Mouse (Mus musculus) midbrain, postnatal 0 days (tissue): Measurements from ENCODE around the gene Dido1. TPM values are rescaled to one million over a fixed set of nuclear protein-coding genes. Genes with fewer than 3 reads are reported as not detected.

Source experiments
- ATAC-seq: fragments of 200-750 bp; cut with Nextera tagmentation; 2 replicates; pipeline ENCODE4 v1.8.0; 2017; ENCODE audit warnings: moderate number of reproducible peaks, mild to moderate bottlenecking, moderate TSS enrichment, moderate library complexity; ENCODE audit not compliant: low FRiP score
- DNase-seq: peaks from one replicate; pipeline ENCODE4 v3.0.0-alpha.2; 2015; ENCODE audit warnings: low spot score
- H3K27ac ChIP-seq: fragments of 300-500 bp; sonication (generic); 2 replicates; pipeline ENCODE4 v1.5.1; 2014; ENCODE audit warnings: low read depth, mild to moderate bottlenecking, low read length, mixed read lengths
- H3K27me3 ChIP-seq: fragments of 300-500 bp; sonication (generic); 2 replicates; pipeline ENCODE4 v1.6.1; 2014; ENCODE audit warnings: low read length, control low read depth, mixed read lengths; ENCODE audit not compliant: insufficient read depth
- H3K36me3 ChIP-seq: fragments of 300-500 bp; sonication (generic); 2 replicates; pipeline ENCODE4 v1.6.1; 2014; ENCODE audit warnings: low read length, control low read depth, mixed read lengths; ENCODE audit not compliant: insufficient read depth
- H3K4me1 ChIP-seq: fragments of 300-500 bp; sonication (generic); 2 replicates; pipeline ENCODE4 v1.6.1; 2014; ENCODE audit warnings: mild to moderate bottlenecking, control low read depth, antibody characterized with exemption, low read length, mixed read lengths; ENCODE audit not compliant: insufficient read depth
- H3K4me2 ChIP-seq: fragments of 300-500 bp; sonication (generic); 2 replicates; pipeline ENCODE4 v1.6.1; 2014; ENCODE audit warnings: low read depth, mild to moderate bottlenecking, low read length, mixed read lengths; ENCODE audit not compliant: poor library complexity, severe bottlenecking
- H3K4me3 ChIP-seq: fragments of 300-500 bp; sonication (generic); 2 replicates; pipeline ENCODE4 v1.5.1; 2014; ENCODE audit warnings: low read depth, mild to moderate bottlenecking, low read length, moderate library complexity
- H3K9ac ChIP-seq: fragments of 300-500 bp; sonication (generic); replicated peaks from 2 replicates; pipeline ENCODE4 v1.6.1; 2014; ENCODE audit warnings: mild to moderate bottlenecking, low read length, moderate library complexity, mixed read lengths; ENCODE audit not compliant: poor library complexity, severe bottlenecking
- H3K9me3 ChIP-seq: fragments of 300-500 bp; sonication (generic); 2 replicates; pipeline ENCODE4 v1.6.1; 2016; ENCODE audit warnings: low read length, control low read depth
- CTCF ChIP-seq: IDR thresholded peaks from 2 replicates; pipeline ENCODE4 v1.5.1; 2016; ENCODE audit warnings: antibody characterized with exemption, mild to moderate bottlenecking
- WGBS: fragments of 180-500 bp; shearing (Covaris S2); extraction: QIAGEN DNeasy Blood & Tissue Kit; methylation state at CpG from one replicate; pipeline ENCODE4 v1.1.7; 2014; 5-methylcytosine and 5-hydroxymethylcytosine counted together
- polyA plus RNA-seq: library from polyadenylated mRNA; unstranded; fragments of >200 nt; fragmentation: Nextera tagmentation; extraction: Ambion mirVana; gene quantifications from 2 replicates; pipeline ENCODE4 v1.2.1, GENCODE M21; 2015
- total RNA-seq: library from RNA; depleted of rRNA; stranded (reverse); fragments of >200 nt; gene quantifications from 2 replicates; pipeline ENCODE4 v1.2.3, GENCODE M21; 2014

Dido1 gene
- total and polyA plus RNA-seq, 2 experiments from 2014 or later: 22.2 to 36.7 TPM

DNA sequence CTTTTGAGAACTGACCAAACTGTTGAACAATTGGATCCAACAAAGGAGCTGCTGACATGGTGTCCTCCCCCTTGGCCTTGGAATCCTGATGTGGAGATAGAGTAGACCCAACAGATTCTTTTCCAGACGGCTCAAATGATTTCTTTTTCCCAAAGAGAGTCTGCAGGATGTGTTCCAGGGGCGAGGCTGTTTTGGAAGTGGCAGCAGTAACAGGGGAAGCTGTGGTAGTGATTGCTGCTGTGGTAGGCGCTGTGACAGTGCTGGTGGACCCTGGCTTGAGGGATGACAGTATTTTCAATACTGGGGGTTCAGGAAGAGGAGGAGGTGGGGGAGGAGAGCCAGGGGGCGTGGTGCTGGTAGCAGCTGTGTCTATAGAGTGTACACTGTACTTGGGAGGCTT, 47.8 kb downstream of the Dido1 start:
- Histone ChIP-seq H3K27me3 (no peaks in the 10 kb centered on the region), H3K36me3 (peaks cover 33% of the 10 kb centered on the region), H3K9me3 (no peaks in the 10 kb centered on the region), H3K27ac (no peak overlapping the region), H3K4me2 (no peak overlapping the region), H3K9ac (no peak overlapping the region), H3K4me1 (no peaks in the 10 kb centered on the region), H3K4me3 (no peak overlapping the region)
- WGBS: 92% methylated on average over 4 of the region's 4 CpGs
- TF ChIP-seq CTCF: no peak
- DNase-seq (no peak), ATAC-seq (no peak)

DNA sequence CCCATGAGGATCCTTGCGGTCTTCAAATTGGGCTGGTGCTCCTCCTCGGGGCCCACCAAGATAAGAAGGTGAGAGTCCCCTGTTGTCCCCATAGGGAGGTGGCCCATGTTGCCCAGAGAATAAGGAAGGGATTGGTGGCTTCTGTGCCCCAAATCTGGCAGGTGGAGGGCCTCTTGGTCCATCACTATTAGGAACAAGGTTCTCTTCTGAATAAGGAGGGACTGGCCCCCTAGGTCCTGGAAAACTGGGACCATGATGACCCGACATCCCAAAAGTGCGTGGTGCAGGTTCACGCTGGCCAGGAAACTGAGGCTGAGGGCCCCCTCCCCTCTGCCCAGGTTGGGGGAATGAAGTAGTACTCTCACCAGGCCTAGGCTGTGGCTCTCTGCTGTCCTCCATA, 49.3 kb downstream of the Dido1 start:
- no peak for TF ChIP-seq CTCF
- Histone ChIP-seq H3K4me1 (no peaks in the 10 kb centered on the region), H3K4me3 (no peak overlapping the region), H3K9ac (no peak overlapping the region), H3K4me2 (no peak overlapping the region), H3K9me3 (no peaks in the 10 kb centered on the region), H3K27me3 (no peaks in the 10 kb centered on the region), H3K36me3 (peaks cover 26% of the 10 kb centered on the region), H3K27ac (no peak overlapping the region)
- WGBS: 95% methylated on average over 5 of the region's 5 CpGs
- DNase-seq (no peak), ATAC-seq (no peak)

DNA sequence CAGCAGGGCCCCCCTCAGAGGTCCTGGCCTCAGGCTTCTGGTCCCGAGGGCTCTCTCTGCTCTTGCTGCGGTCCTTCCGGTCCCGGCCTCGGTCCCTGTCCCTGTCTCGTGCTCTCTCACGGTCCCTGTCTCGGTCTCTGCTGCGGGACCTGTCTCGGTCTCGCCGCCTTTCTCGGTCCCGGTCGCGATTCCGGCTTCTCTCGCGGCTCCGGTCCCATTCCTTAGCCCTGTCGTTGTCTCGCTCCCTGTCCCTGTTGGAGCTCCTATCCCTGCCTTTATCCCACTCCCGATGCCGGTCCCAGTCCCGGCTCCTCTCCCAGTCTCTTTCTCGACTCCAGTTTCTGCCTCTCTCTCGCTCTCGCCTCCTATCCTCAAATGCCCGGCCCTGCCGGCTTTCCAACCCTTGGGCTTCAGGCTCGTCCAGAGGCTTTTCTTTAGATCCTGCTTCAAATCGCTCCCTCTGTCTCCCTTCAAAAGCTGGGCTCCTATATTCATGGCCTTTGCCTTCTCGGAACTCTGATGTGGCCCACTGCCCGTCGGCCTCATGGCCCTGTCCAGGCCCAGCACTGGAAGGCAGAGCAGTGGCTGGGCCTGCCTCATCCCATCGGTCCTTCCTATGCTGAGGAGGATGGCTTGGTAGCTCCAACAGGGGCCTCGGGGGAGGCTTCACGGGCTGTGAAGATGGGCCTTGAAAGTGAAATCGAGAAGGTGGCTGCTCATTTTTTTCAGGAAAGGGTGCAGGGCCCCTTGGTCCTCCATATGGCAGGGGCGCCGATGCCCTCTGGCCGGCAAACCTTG, 50.2 kb downstream of the Dido1 start:
- ATAC-seq (no peak), DNase-seq (no peak)
- no peak for TF ChIP-seq CTCF
- 28% methylated on average over 42 of the region's 42 CpGs for WGBS
- H3K27me3 ChIP-seq: no peaks in the 10 kb centered on the region
- H3K27ac ChIP-seq: no peak overlapping the region
- H3K4me1 ChIP-seq: no peaks in the 10 kb centered on the region
- no peak overlapping the region for H3K4me3 ChIP-seq
- peak overlapping the region; percentile 39 for H3K4me2 ChIP-seq
- H3K9me3 ChIP-seq: no peaks in the 10 kb centered on the region
- peaks cover 17% of the 10 kb centered on the region for H3K36me3 ChIP-seq
- peak overlapping the region; percentile 48 for H3K9ac ChIP-seq

- ATAC-seq (no peak), DNase-seq (no peak)
- H3K4me3 ChIP-seq: no peak overlapping the region
- H3K27me3 ChIP-seq: no peaks in the 10 kb centered on the region
- TF ChIP-seq CTCF: no peak
- H3K9me3 ChIP-seq: no peaks in the 10 kb centered on the region
- H3K9ac ChIP-seq: no peak overlapping the region
- no peak overlapping the region for H3K27ac ChIP-seq
- 90% methylated on average over 5 of the region's 5 CpGs for WGBS
- H3K4me2 ChIP-seq: no peak overlapping the region
- no peaks in the 10 kb centered on the region for H3K4me1 ChIP-seq
- H3K36me3 ChIP-seq: peaks cover 16% of the 10 kb centered on the region
Measured at GRCm38 (mm10) chr2:180658381-180658780, 51.4 kb downstream of the Dido1 start.

- 70% methylated on average over 4 of the region's 4 CpGs for WGBS
- H3K27ac ChIP-seq: no peak overlapping the region
- no peak overlapping the region for H3K4me2 ChIP-seq
- no peaks in the 10 kb centered on the region for H3K4me1 ChIP-seq
- no peak overlapping the region for H3K4me3 ChIP-seq
- no peak overlapping the region for H3K9ac ChIP-seq
- DNase-seq: peak; percentile 83
- peaks cover 16% of the 10 kb centered on the region for H3K36me3 ChIP-seq
- H3K9me3 ChIP-seq: no peaks in the 10 kb centered on the region
- peak; percentile 86 for TF ChIP-seq CTCF
- ATAC-seq: peak; percentile 80
- H3K27me3 ChIP-seq: no peaks in the 10 kb centered on the region
Measured at GRCm38 (mm10) chr2:180657394-180658013, 52.3 kb downstream of the Dido1 start.

GRCm38 (mm10) chr2:180655150-180655549, 54.6 kb downstream of the Dido1 start:
- 47% methylated on average over 6 of the region's 6 CpGs for WGBS
- Histone ChIP-seq H3K9me3 (no peaks in the 10 kb centered on the region), H3K4me2 (no peak overlapping the region), H3K4me1 (no peaks in the 10 kb centered on the region), H3K4me3 (no peak overlapping the region), H3K27me3 (no peaks in the 10 kb centered on the region), H3K36me3 (no peaks in the 10 kb centered on the region), H3K9ac (no peak overlapping the region), H3K27ac (no peak overlapping the region)
- TF ChIP-seq CTCF: no peak
- ATAC-seq (no peak), DNase-seq (peak; percentile 10)
